Mouse (Mus musculus) right cerebral cortex, postnatal 25 days (tissue): ENCODE data around the gene Dhrs3.

ENCODE experiments used
- DNase-seq: peaks from one replicate; pipeline ENCODE4 v3.0.0; 2022

The Dhrs3 gene

DNA sequence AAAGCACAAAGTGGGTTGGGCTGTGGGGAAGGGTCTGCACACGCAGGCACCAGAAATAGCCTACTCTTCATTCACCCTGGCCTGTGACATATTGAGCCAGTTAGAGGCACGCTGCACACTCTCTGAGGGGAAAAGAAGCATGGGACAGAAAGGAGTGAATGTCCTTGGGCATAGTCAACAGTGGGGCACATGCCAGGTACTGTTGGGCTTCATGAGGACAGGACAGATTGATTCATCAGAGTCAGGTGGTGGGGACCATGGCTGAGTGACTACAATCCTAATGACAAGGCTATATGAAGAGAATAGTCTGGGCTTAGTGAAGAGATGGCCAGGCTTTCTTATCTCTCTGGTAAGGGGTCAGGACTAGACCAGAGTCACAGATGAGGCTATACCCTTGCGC is 49.8 kb downstream of the Dhrs3 start:
- DNase-seq: no peak

DNA sequence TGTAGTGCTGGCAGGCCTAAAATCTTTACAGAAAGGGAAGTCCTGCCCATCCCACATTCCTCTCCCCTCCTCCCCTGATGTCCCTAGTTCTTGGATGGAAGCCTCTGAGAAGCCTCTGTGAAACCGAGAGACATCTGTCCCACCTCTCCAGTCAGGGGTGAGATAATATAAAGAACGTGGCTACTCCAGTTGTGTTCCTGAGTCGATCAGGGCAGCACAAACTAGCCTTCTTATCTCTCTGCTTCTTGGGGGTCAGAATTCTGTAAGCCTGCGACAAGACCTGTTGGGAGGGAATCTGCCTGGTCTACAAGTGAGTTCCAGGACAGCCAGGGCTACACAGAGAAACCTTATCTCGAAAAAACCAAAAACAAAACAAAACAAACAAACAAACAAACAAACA is 50.6 kb downstream of the Dhrs3 start:
- no peak for DNase-seq

DNA sequence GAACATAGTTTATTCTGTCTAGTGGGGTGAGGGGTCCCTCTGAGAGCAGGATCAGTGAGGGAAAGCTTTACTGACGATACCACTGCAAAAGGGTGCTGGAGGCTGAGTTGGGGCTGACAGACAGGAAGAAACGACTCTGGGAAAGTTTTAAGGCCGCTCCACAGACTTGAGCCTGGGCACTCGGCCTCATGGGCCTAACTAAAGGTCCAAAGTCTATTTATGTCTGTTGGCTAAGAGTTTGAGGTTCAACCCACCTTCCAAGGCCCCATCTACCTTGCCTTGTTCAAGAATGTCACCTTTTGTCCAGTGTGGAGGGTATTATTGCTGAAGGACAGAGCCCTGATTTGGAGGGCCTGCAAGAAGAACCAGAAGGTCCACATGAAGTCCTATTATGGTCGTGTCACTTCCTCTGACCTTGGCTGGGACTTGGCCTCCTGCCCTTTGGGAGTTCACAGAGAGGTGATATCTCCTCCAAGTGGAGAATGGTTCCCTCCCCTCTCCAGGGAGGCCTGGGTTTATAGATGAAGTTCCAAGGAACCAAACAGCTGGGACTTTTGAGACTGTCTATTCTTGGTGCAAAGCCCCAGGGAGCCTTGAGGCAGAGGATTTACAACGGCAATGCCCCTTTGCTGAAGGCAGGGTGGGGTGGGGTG is 55.2 kb downstream of the Dhrs3 start:
- no peak for DNase-seq

DNA sequence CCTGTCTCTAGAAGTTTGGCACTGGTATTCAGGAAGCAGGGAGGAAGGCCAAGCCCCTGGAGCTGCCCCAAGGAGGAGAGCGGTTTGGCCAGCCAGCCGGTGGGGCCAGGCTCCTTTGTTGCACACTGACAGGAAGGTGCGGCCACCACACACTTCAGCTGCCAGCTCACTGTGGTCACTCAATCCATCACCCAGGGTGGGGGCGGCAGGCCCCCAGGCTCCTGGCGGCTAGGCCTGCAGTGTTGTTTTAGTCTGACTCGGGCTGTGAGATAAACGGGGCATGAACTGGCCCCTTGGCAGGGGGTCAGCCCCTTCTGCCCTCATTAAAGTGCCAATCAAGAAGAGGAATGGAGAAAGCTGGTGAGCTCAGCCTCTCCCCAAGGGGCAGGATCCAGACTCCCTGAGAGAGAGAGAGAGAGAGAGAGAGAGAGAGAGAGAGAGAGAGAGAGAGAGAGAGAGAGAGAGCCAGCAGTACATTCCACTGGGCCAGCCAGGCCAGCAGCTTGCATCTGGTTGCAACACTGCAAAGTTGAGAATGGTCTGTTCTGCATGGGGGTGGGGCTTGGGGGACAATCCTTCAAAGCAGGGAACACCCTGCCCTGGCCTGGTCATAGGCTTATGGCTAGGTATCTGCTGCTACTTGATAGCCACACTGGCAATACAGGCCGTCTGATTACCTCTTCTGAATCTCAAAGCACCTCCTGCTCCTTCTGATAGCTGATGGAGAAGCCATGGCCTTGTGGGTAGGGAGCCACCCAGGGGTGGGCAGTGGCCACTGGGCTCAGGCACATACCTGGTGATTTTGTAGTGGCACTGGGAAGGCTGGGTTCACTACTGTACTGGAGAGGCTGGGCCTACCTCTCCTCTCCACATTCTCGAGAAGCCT is 57.1 kb downstream of the Dhrs3 start:
- no peak for DNase-seq

DNA sequence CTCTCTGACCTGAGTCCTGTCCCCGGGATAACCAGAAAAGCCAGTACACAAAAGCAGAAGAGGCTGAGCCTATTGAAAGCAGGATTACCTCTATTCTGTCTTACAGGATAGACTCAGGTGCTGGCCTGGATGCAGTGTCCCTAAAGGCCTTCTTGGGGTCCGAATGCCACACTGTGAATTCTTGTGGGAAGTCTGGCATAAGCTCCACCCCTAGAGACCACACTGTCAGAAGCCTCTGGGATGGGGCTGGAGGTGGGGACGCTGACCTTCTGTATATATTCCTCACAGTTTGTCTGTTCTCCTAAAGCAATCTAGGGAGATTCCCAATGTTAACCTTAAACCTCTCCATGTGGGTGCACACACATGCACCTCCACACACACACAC is 57.7 kb downstream of the Dhrs3 start:
- DNase-seq: no peak

DNA sequence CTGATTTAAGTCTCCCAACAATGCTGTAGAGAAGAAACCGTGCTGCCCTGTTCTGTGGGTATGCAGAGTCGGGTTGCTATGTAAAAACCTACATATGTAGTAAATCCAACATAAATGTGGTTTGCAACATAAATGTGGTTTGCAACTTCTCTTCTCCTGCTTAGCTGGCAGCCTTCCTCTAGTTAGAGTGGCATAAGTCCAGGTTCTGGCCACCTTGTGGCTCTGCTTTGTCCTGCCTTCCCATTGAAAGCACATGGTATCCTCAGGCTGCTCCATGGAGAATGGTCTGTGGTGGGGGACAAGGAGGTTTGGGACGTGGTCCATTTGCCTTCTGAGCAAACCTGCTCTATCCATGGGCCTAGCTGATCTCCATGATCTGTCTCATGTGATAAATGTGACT is 58.3 kb downstream of the Dhrs3 start:
- DNase-seq: no peak

DNA sequence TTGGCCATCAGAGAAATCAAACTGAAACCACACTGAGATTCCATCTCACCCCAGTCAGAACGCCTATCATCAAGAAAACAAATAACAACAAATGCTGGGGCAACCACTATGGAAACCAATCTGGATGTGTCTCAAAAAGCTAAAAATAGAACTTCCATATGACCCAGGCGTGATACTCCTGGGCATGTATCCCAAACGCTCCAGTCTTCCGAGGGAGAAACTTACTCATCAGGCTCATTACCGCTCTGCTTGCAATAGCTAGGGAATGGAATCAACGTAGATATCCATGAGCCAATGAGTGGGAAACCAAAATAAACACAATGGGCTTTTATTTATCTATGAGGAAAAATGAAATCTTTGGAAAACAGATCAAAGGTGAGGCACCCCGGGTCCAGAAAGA is 59.2 kb downstream of the Dhrs3 start:
- no peak for DNase-seq

DNA sequence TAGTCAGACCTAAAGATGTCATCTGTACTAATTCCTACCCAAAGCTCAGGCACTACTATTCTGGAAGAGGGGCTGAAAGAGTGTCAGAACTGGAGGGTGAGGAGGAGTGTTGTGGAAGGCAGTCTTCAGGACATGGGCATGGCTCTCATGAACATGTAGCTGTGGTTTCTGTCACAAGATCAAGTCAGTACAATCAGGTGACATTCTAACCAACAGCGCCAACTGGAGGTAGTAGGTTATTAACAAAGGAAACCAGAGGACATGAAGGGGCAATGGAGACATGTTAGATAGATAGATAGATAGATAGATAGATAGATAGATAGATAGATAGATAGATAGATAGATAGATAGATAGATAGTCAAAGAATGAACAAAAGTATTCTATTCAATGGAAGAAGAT is 60.8 kb downstream of the Dhrs3 start:
- DNase-seq: no peak

DNA sequence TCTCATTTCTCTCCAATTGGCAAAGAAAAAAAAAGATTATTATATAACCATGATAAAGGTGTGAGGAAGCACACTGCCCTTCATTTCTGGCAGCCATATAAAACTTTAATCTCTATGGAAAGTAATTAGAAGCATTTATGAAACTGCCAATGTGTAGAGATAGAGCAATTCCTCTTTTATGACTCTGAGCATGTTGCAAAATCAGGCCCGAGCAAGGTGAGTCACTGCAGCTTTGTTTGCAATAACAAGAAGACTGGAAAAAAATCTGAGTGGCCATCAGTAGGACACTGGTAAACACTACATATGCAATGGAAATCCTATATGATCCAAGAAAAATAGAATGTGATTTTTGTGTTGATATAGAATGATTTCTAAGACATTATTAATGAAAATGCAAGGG is 63.2 kb downstream of the Dhrs3 start:
- DNase-seq: no peak

DNA sequence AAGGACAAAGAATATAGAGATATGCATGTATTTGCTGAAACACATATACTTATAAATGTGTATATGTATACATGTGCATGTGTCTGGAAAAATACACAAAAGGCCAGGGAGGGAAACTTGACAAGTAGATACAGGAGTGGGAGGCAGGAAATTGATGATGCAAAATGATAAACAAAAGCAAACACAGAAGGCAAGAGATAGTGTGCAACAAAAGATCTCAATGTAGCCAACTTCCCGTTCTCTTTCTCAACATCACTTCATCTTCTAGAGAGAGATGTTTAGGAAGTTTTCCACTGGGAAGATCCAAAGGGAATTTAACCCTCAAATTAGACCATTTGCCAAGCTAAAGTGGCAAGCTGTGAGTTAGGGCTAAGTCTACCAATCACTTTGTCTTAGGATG is 63.7 kb downstream of the Dhrs3 start:
- no peak for DNase-seq

DNA sequence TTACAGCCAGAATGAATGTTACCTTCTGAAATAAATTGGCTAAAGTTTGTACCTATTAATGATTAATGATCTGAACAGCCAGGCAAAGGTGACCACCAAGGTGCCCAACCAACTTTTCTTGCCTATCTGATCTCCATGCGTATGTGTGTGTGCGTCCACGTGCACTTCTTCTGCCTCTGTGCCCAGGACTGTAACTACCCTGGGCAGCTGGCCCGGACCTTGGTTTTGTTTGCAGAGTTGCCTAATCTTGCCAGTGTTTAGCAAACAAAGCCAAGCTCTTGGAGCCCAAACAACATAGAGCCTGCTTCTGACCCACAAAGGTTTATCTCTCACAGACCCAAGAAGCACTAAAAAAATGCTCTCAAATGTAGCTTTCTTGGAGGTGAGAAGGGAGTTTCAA is 64.6 kb downstream of the Dhrs3 start:
- DNase-seq: no peak

DNA sequence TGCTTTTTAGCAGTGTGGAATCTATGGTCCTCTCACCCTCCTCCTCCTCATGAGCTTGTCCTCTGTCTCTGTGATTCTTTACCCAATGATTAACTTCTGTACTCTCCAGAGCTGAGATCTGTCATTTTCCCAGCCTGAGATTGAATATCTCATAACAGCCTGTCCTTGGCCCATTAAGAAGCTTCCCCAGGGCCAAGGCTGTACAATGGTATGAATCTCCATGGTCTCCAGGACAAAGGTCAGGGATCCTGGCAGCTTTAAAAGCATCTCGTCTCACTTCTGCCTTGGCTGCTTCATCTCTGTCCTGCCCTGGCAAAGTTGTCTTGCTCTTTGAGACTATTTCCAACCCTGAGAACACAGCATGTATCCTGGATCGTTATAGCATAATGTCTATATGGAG is 65.1 kb downstream of the Dhrs3 start:
- DNase-seq: no peak

DNA sequence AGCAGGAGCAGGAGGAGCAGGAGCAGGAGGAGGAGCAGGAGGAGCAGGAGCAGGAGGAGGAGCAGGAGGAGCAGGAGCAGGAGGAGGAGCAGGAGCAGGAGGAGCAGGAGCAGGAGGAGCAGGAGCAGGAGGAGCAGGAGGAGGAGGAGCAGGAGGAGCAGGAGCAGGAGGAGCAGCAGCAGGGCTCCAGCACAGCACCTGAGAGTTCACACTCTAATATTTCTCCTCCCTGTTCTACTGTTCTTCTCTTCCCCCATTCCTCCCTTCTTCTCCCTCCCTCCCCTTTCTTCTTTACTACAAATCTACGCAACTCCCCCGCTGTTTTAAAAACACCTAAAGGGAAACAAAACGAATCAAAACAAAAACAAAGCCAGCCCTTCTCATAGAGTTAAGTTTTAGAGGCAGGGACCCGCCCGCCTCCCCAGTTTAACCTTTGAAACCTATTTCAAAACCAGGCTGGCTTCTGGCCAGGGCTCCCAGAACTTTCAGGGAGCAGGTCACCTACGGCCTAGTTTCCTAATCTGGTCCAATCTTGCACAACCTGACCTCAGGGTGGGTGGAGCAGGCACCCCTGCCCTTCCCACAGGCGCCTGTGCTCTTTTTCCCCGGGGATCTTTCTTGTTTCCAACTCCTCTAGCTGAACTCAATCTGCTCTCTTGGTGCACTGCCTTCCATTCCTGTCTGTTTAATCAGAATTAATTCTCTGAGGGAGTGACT is 67.7 kb downstream of the Dhrs3 start:
- no peak for DNase-seq

DNA sequence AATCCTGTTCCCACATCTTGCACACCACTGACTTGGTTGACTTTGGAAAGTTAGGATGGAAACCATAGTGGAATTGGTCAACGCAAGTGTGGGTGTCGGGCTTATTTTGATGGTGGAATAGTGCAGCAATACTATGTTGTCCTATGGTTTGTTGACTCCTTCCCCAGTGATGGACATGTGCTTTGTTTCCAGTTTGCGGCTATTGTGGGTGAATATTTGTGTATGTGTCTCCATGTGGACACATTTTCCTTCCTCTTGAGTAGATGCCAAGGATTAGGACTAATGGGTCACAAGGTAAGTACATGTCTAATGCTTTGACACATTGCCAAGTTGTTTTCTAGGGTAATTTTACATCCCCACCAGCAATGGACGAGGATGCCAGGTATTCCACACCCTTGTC is 68.6 kb downstream of the Dhrs3 start:
- no peak for DNase-seq

DNA sequence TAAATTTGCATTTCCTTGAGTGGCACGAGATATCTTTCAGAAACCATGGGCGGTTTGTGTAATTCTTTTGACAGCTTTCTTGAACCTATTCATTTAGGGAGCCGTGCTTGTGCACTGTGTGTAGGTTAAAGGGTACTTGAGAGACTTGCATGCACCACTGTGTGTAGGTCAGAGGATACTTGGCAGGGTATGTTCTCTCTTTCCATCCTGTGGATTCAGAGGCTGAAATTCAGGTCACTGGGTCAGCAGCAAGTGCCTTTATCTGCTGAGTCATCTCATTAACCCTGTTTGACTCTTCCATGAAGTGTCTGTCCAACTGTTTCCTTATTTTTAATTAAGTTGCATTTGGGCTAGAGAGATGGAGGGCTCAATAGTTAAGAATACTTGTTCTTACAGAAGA is 69.1 kb downstream of the Dhrs3 start:
- DNase-seq: no peak

DNA sequence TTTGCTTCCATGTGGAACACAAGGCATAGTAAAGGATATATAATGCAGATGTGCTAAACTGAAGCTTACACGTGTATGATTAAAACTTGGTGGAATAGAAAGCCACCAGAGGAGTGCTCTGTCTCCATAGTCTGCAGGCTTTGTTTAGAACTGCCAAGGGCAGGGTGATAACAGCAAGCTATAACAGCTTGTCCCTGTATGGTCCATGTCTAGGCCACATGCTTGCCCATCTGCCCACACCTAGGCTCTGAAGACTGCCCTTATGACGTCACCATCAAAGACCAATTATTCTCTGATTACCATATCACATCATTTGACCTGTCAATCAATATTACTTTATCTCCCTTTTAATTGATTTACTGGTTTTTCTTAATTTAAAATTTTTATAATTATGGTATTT is 72.6 kb downstream of the Dhrs3 start:
- no peak for DNase-seq

DNA sequence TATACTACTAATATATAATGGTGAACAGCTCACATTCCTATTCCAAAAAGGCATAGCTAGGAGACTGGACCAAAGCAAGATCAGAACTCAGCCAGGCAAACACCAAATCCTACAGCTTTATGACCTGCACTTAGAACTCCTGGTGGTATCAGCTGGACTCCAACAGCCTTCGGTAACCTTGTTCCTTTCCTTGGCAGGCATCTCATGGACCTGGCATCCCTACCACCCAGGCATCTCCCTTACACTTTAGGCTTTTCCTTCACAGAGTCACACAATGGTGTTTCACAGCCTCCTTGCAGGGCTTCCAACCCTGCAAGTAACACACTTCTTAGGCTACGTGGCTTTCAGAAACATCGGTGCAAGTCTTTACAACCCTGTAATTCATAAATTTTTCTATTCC is 75.7 kb downstream of the Dhrs3 start:
- no peak for DNase-seq

DNA sequence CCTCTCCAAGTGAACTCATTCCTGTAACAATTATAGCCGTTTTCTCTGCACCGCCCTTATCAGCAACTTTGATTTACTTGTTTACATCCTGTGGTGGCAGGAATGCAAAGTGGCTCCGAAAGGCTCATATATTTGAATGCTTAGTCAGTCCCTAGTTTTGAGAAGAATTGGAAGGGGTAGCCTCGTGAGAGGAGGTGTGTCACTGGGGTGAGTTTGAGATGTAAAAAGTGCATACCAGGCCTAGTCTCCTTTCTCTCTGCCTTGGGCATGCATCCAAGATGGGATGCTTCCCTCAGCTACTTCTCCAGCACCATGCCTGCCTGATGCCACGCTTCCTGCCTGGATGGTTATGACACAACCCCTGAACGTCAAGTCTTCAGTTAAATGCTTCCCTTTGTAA is 76.4 kb downstream of the Dhrs3 start:
- no peak for DNase-seq

DNA sequence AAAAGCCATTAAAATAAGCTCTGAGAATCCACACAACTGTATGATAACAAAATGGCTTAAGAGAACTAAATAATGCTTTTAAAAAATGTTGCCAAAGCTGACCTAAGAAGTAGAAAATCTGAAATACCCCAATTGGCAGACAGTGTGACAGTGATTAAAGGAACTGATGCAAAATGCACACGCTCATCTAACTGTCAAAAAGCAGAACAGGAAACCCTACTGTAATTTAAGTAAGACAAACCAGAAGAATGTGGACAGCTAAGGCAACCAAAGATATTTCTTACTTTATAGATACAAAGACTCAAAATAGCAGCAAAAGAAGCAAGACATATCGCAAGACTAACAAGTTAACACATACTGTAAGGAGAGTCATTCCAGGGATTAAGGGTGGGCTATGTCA is 78.4 kb downstream of the Dhrs3 start:
- no peak for DNase-seq

DNA sequence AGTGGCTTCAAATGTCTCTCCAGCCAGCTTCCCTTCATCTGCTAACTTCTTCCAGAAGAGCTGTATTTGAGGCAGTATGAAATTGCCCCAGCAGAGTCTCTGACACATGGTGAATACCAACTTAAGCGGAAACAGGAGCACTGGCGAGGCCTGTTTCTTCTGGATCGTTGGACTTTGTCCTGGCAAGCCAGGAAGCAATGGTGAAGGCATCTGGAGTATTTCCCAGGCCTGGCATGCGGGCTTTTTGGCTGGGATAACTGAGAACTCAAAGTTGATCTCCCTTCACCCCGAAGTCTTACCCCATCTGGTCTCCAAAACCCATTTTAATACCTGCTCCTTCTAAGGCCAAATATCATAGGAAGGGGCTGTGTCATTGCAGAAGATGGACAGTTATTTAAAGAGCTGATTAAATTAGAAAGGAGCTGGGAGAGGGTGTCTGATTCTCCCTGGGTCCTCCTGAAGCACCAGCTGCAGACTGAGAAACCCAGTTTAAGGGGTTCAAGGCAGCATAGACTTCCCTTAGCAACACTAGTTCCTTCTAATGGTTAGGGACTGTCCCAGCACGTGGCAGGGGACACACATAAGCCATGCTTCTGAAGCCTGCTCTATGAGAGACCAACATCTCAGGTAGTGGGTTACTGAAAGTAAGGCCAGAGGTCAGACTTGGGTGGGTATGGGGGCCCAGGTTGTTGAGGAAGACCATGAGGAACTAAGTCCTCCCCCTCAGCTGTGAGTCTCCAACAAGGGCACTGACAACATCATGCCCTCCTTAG is 80.5 kb downstream of the Dhrs3 start:
- DNase-seq: no peak

DNA sequence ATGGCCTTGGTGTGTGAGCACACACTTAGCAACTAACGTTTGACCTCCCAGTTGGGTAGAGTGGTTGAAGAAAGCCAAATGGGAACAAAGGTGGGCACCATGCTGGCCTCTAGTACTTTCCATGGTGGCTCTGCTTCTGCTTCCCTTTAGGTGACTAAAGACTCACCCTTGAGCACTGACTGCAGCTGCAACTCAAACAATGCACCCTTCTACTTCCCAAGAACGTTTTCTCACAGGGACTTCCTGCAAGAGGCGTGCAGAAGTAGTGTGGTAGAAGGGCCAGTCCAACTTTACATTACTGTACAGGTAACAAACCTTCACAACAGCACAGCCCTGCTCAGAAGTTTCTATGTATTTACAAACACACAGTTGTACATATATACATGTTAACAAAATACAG is 81.8 kb downstream of the Dhrs3 start:
- no peak for DNase-seq

DNA sequence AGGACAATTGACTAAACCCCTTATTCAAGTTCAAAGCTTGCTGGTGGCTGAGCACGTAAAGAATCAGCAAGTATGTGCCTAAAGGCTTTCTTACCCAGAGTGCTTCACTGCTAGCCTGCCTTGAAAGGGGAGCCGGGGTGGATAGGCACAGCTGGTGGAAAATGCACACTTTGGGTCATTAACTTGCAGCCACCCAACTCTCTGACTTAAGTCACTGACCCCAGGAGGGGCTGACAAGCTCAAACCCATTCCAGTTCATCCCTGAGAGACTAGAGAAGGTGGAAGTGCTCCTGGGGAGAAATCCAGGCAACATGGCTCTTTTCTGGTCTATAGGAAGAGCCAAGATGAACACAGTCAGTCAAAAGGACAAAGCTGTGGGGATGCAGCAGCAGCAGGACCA is 82.9 kb downstream of the Dhrs3 start:
- no peak for DNase-seq

DNA sequence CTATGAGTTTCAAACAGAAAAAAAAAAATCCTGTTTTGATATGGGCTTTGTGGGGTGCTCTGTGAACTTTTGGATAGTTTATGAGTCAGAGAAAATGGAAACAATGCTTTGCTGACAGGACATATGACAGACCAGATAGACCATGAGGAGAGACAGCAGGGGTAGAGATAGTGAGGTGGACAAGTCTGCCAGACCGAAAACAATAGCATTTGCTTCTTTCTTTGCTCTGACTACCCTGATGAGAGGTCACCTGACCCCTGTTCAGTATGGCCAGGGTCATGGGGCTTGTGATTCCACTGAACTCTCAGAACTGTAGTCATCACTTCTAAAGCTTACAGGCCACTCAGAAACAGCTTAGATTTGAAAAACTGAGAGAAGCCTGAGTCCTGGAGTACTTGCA is 84.4 kb downstream of the Dhrs3 start:
- no peak for DNase-seq
